Mouse (Mus musculus): ENCODE measurements around the gene Hsd17b1. TPM values are rescaled to one million over a fixed set of nuclear protein-coding genes. Genes with fewer than 3 reads are reported as not detected.

Gene Hsd17b1
- 1 to 10 TPM; 1.2 to 1.4 TPM for total RNA-seq (2021)

- no peak for DNase-seq (ENCODE audit: low spot score in 2 of 2)
- intact Hi-C loops (cut with DNase I) = no loop called here
Observed at GRCm38 (mm10) chr11:101078121-101078520, at the start of gene Hsd17b1. Gene Hsd17b1, plus strand, starts transcription at chr11:101078411.

DNA sequence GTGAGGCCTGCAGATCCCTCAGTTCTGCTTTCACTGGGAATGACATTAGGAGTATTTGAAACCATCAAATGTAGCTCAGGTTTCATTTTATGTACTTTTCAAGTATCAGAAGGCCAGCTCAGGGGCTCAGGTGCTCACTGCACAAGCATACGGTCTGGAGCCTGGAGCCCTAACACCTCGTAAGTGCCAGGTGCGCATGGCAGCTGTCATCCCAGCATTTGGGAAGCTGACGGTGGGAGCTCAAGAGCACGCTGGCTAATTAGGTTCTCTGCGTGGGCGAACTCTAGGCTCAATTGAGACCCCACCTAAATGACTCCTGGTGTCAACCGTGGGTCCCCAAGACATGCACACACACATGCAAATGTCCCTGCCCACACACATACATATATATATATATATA, 48.9 kb upstream of the Hsd17b1 start:
- DNase-seq (ENCODE audit: low spot score in 2 of 2) = no peak
- intact Hi-C loops (cut with DNase I) = no loop called here

GRCm38 (mm10) chr11:101030136-101030807, 47.9 kb upstream of the Hsd17b1 start:
- intact Hi-C loops (cut with DNase I) = no loop called here
- DNase-seq (ENCODE audit: low spot score in 2 of 2) = peak in 1 of 2 experiments; percentile 67

- intact Hi-C loops (cut with DNase I) = no loop called here
- DNase-seq (ENCODE audit: low spot score in 2 of 2) = no peak
Observed at GRCm38 (mm10) chr11:101030808-101031156, 47.4 kb upstream of the Hsd17b1 start.

DNA sequence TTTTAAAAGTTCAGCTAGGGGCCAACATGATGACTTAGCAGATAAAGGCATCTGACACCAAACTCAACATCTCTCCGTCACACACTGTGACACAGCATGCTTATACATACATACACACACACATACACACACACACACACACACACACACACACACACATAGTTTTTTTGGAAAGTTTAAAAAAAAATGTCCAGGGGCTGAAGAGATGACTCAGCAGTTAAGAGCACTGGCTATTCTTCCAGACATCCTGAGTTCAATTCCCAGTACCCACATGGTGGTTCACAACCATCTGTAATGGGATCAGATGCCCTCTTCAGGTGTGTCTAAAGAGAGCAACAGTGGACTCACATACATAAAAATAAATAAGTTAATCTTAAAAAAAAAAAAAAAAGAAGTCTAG, 46.7 kb upstream of the Hsd17b1 start:
- intact Hi-C loops (cut with DNase I) = no loop called here
- DNase-seq (ENCODE audit: low spot score in 2 of 2) = no peak

DNA sequence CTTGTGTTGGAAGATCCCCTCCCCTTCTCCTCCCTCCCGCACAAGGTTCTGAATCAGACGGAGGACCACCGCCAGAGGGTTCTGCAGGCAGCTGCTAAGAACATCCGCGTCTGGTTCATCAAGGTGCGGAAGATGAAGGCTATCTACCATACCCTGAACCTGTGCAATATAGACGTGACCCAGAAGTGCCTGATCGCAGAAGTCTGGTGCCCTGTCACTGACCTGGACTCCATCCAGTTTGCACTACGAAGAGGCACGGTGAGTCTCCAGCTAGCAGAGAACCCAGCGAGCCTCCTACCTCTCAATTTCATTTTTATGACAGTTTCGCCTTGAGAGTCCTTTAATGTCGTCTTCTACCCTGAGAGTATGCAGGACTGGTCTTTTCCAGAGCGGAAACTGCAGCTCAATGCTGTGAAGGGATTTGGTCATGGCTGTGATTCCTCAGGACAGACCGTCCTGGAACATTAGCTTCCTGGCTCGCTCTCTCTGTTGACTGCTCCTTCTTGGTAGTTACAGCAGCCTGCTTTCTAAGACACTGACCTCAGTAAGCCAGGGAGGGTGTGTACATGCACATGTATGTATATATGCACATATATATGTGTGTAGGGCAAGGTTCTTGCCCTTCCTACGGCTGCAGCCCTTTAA, 44.2 kb upstream of the Hsd17b1 start:
- DNase-seq (ENCODE audit: low spot score in 2 of 2) = no peak
- intact Hi-C loops (cut with DNase I) = no loop called here

DNA sequence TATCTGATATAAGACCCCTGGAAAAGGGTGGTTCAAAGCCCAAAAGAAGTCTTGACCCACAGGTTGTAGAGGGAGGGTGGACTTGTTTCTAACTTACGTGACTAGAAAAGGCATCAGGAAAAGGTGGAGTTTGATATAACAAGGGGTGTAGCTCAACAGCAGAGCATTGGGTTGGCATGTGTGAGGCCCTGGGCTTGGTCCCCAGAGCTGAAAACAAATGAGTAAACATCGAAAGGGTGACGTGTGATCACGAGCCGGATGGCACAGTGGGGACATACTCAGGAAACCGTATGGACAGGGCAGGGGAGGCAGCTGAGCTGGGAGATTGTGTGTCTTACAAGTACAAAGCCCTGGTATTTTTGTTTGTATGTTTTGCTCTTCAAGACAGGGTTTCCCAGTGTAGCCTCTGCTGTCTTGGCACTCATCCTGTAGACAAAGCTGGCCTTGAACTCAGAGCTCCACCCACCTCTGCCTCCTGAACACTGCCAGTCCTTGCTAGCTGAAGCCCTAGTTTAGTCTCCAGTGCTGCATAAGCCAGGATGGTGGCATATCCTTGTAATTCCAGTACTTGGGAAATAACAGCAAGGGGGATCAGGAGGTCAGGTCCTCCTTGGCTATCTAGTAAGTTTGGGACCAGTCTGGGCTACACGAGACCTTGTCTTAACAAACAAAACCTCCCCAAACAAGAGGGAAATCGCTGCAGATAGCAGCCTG, 43.4 kb upstream of the Hsd17b1 start:
- intact Hi-C loops (cut with DNase I) = no loop called here
- DNase-seq (ENCODE audit: low spot score in 2 of 2) = no peak

- no peak for DNase-seq (ENCODE audit: low spot score in 2 of 2)
- intact Hi-C loops (cut with DNase I) = no loop called here
Observed at GRCm38 (mm10) chr11:101035328-101035695, 42.9 kb upstream of the Hsd17b1 start.

- intact Hi-C loops (cut with DNase I) = no loop called here
Observed at GRCm38 (mm10) chr11:101037795-101038194, 40.4 kb upstream of the Hsd17b1 start.

GRCm38 (mm10) chr11:101045826-101046225, 32.4 kb upstream of the Hsd17b1 start:
- no peak for DNase-seq (ENCODE audit: low spot score in 2 of 2)
- intact Hi-C loops (cut with DNase I) = loop anchor here (5.0 kb wide), 1 partner anchor 34 kb away; no protein-coding TSS in a partner anchor

More at GRCm38 (mm10) chr11:101037795-101038194, 40.4 kb upstream of the Hsd17b1 start:
- DNase-seq (ENCODE audit: low spot score in 2 of 2) = no peak

- intact Hi-C loops (cut with DNase I) = loop anchor here (5.0 kb wide), 1 partner anchor 34 kb away; no protein-coding TSS in a partner anchor
Observed at GRCm38 (mm10) chr11:101046440-101046839, 31.8 kb upstream of the Hsd17b1 start.

GRCm38 (mm10) chr11:101047502-101047901, 30.7 kb upstream of the Hsd17b1 start:
- intact Hi-C loops (cut with DNase I) = loop anchor here (5.0 kb wide), 1 partner anchor 35 kb away; no protein-coding TSS in a partner anchor
- DNase-seq (ENCODE audit: low spot score in 2 of 2) = no peak

More at GRCm38 (mm10) chr11:101046440-101046839, 31.8 kb upstream of the Hsd17b1 start:
- no peak for DNase-seq (ENCODE audit: low spot score in 2 of 2)

GRCm38 (mm10) chr11:101050359-101050758, 27.9 kb upstream of the Hsd17b1 start:
- DNase-seq (ENCODE audit: low spot score in 2 of 2) = peak in 1 of 2 experiments; percentile 68
- intact Hi-C loops (cut with DNase I) = no loop called here

- intact Hi-C loops (cut with DNase I) = loop anchor here (1.0 kb wide), 1 partner anchor 9 kb away; no protein-coding TSS in a partner anchor
- DNase-seq (ENCODE audit: low spot score in 2 of 2) = peak in 1 of 2 experiments; percentile 78
Observed at GRCm38 (mm10) chr11:101051051-101051493, 27.1 kb upstream of the Hsd17b1 start.

DNA sequence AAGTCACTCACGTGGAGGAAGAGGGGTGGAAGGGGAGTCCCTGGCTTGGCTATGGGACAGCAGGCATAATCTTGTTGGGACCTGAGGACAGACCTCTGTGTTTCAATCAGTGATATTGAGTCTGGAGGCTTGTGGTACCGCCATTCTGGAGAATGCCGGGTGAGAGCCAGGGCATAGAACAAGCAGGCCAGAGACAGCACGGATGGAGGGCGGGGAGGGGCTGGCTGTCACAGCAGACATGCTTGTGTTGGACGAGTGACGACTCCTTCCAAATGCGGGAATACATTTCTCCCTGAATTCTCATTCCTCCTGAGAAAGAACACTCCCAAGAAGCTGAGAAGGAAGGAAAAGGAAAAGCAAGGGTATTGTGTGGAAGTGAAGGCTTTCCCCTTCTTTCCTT, 26.6 kb upstream of the Hsd17b1 start:
- intact Hi-C loops (cut with DNase I) = loop anchor here (1.0 kb wide), 1 partner anchor 9 kb away; no protein-coding TSS in a partner anchor
- DNase-seq (ENCODE audit: low spot score in 2 of 2) = no peak

- intact Hi-C loops (cut with DNase I) = no loop called here
Observed at GRCm38 (mm10) chr11:101052751-101053473, 25.3 kb upstream of the Hsd17b1 start.

GRCm38 (mm10) chr11:101053974-101054373, 24.2 kb upstream of the Hsd17b1 start:
- no peak for DNase-seq (ENCODE audit: low spot score in 2 of 2)
- intact Hi-C loops (cut with DNase I) = no loop called here

More at GRCm38 (mm10) chr11:101052751-101053473, 25.3 kb upstream of the Hsd17b1 start:
- peak in 1 of 2 experiments; percentile 62 for DNase-seq (ENCODE audit: low spot score in 2 of 2)

GRCm38 (mm10) chr11:101055418-101055817, 22.8 kb upstream of the Hsd17b1 start:
- intact Hi-C loops (cut with DNase I) = no loop called here
- no peak for DNase-seq (ENCODE audit: low spot score in 2 of 2)

GRCm38 (mm10) chr11:101056885-101057284, 21.3 kb upstream of the Hsd17b1 start:
- intact Hi-C loops (cut with DNase I) = no loop called here
- peak in 1 of 2 experiments; percentile 47 for DNase-seq (ENCODE audit: low spot score in 2 of 2)
